Mouse (Mus musculus) WW6 (cell line): ENCODE results near the gene Gsk3a.

Experiments
- DNase-seq: peaks from one replicate; pipeline ENCODE4 v3.0.0-alpha.2; 2013; ENCODE audit warnings: low read depth, low spot score

Gsk3a gene

GRCm38 (mm10) chr7:25222275-25222967 lies 15.2 kb downstream of the Gsk3a start:
- DNase-seq, result no peak

- DNase-seq, result peak; percentile 91
Observed at GRCm38 (mm10) chr7:25221102-25221883, 16.4 kb downstream of the Gsk3a start, which contains the start of gene Zfp526. Gene Zfp526, plus strand, starts transcription at chr7:25221425.

GRCm38 (mm10) chr7:25220457-25221101 lies 17.1 kb downstream of the Gsk3a start, which contains the start of gene Dedd2:
Gene Dedd2, minus strand, starts transcription at chr7:25220615.
- no peak for DNase-seq

- peak; percentile 91 for DNase-seq
Observed at GRCm38 (mm10) chr7:25219756-25220456, 17.7 kb downstream of the Gsk3a start.

GRCm38 (mm10) chr7:25219416-25219750 lies 18.3 kb downstream of the Gsk3a start:
- DNase-seq, result no peak

GRCm38 (mm10) chr7:25218705-25219415 lies 18.8 kb downstream of the Gsk3a start:
- DNase-seq, result peak; percentile 59

- DNase-seq, result no peak
Observed at GRCm38 (mm10) chr7:25217653-25218395, 19.8 kb downstream of the Gsk3a start.

- no peak for DNase-seq
Observed at GRCm38 (mm10) chr7:25214172-25214571, 23.5 kb downstream of the Gsk3a start.

GRCm38 (mm10) chr7:25213099-25213498 lies 24.6 kb downstream of the Gsk3a start:
- no peak for DNase-seq

- DNase-seq, result no peak
Observed at GRCm38 (mm10) chr7:25210482-25210881, 27.2 kb downstream of the Gsk3a start.

- no peak for DNase-seq
Observed at GRCm38 (mm10) chr7:25209161-25209622, 28.5 kb downstream of the Gsk3a start.

- DNase-seq, result no peak
Observed at GRCm38 (mm10) chr7:25206094-25206830, 31.4 kb downstream of the Gsk3a start.

GRCm38 (mm10) chr7:25205355-25206093 lies 32.1 kb downstream of the Gsk3a start:
- no peak for DNase-seq

- no peak for DNase-seq
Observed at GRCm38 (mm10) chr7:25203624-25204023, 34.0 kb downstream of the Gsk3a start.

GRCm38 (mm10) chr7:25197384-25198018 lies 40.1 kb downstream of the Gsk3a start:
- DNase-seq, result no peak

- no peak for DNase-seq
Observed at GRCm38 (mm10) chr7:25196107-25196506, 41.5 kb downstream of the Gsk3a start.

GRCm38 (mm10) chr7:25195148-25195547 lies 42.5 kb downstream of the Gsk3a start:
- DNase-seq, result no peak

- DNase-seq, result peak; percentile 58
Observed at GRCm38 (mm10) chr7:25192110-25192509, 45.5 kb downstream of the Gsk3a start.
